Mouse (Mus musculus) stomach, embryonic 16.5 days (tissue): ENCODE measurements around the gene Ap5s1. TPM values are rescaled to one million over a fixed set of nuclear protein-coding genes. Genes with fewer than 3 reads are reported as not detected.

ENCODE experiments used
- polyA plus RNA-seq: library from polyadenylated mRNA; unstranded; fragments of >200 nt; fragmentation: Nextera tagmentation; extraction: Ambion mirVana; gene quantifications from 2 replicates; pipeline ENCODE4 v1.2.1, GENCODE M21; 2015

The Ap5s1 gene
- polyA plus RNA-seq, 1 experiment from 2014 or later = 26.4 TPM

Other genes with a start within 250 kb of the Ap5s1 start
- 9.8 and 10.9 TPM in 2 replicates for gene Gfra4, start 164.0 kb upstream of the Ap5s1 start, polyA plus RNA-seq
- gene Adam33, start 143.3 kb upstream of the Ap5s1 start, polyA plus RNA-seq = 14.2 and 15.5 TPM in 2 replicates
- gene Siglec1, start 120.3 kb upstream of the Ap5s1 start, polyA plus RNA-seq = 0.29 and 0.44 TPM in 2 replicates
- 25.0 TPM in 2 replicates for gene Hspa12b, start 79.8 kb upstream of the Ap5s1 start, polyA plus RNA-seq
- gene Gm11037, start 73.6 kb upstream of the Ap5s1 start, polyA plus RNA-seq = not detected in 2 replicates
- 73.0 and 78.4 TPM in 2 replicates for gene 1700037H04Rik, start 47.0 kb upstream of the Ap5s1 start, polyA plus RNA-seq
- gene Cenpb, start 27.0 kb upstream of the Ap5s1 start, polyA plus RNA-seq = 9.2 and 10.4 TPM in 2 replicates
- gene Cdc25b, start 20.1 kb upstream of the Ap5s1 start, polyA plus RNA-seq = 72.3 and 72.8 TPM in 2 replicates
- gene Spef1, start 19.8 kb upstream of the Ap5s1 start, polyA plus RNA-seq = 3.6 and 4.8 TPM in 2 replicates
- gene Mavs, start 27.0 kb downstream of the Ap5s1 start, polyA plus RNA-seq = 23.7 and 29.3 TPM in 2 replicates
- 24.2 and 25.0 TPM in 2 replicates for gene Pank2, start 55.4 kb downstream of the Ap5s1 start, polyA plus RNA-seq
- gene Rnf24, start 145.8 kb downstream of the Ap5s1 start, polyA plus RNA-seq = 2.9 and 3.0 TPM in 2 replicates